In genomic region chr13:21994896-21995295, GRCm38 (mm10) we compare ENCODE assay signal across 8 mouse cellular contexts. TPM values are rescaled to one million over a fixed set of nuclear protein-coding genes. Genes with fewer than 3 reads are reported as not detected.
DNase-seq lines count a peak whose midpoint lies in the region; ATAC-seq lines count a peak whose summit lies in the region.

No protein-coding gene starts in this region.

- H3K36me3 ChIP-seq in heart, embryonic 15.5 days = no peaks in the 10 kb centered on the region
- H3K36me3 ChIP-seq in hindbrain, embryonic 13.5 days = no peaks in the 10 kb centered on the region
- no peaks in the 10 kb centered on the region for H3K36me3 ChIP-seq in midbrain, embryonic 12.5 days

- no peaks in the 10 kb centered on the region for H3K9me3 ChIP-seq in heart, embryonic 15.5 days (replicated peaks)
- H3K9me3 ChIP-seq in hindbrain, embryonic 13.5 days = no peaks in the 10 kb centered on the region
- no peaks in the 10 kb centered on the region for H3K9me3 ChIP-seq in midbrain, embryonic 12.5 days

- H3K4me3 ChIP-seq in heart, embryonic 15.5 days = peak overlapping the region; percentile 50
- peak overlapping the region; percentile 25 for H3K4me3 ChIP-seq in hindbrain, embryonic 13.5 days
- peak overlapping the region; percentile 38 for H3K4me3 ChIP-seq in midbrain, embryonic 12.5 days

- H3K27ac ChIP-seq in heart, embryonic 15.5 days = no peak overlapping the region
- H3K27ac ChIP-seq in hindbrain, embryonic 13.5 days = no peak overlapping the region
- H3K27ac ChIP-seq in midbrain, embryonic 12.5 days (replicated peaks) = no peak overlapping the region

- H3K27me3 ChIP-seq in heart, embryonic 15.5 days = peaks cover 52% of the 10 kb centered on the region
- peaks cover 89% of the 10 kb centered on the region for H3K27me3 ChIP-seq in hindbrain, embryonic 13.5 days
- H3K27me3 ChIP-seq in midbrain, embryonic 12.5 days = peaks cover 68% of the 10 kb centered on the region

- WGBS in heart, embryonic 15.5 days = 5% methylated on average over 8 of the region's 8 CpGs
- 4% methylated on average over 8 of the region's 8 CpGs for whole genome bisulfite sequencing in hindbrain, embryonic 13.5 days
- WGBS in midbrain, embryonic 12.5 days = 5% methylated on average over 8 of the region's 8 CpGs

- no peak for ATAC-seq in heart, embryonic 15.5 days (replicated peaks; ENCODE audit: insufficient number of reproducible peaks, insufficient read depth, low FRiP score, low read depth)
- ATAC-seq in hindbrain, embryonic 13.5 days (ENCODE audit: low FRiP score) = no peak
- ATAC-seq in midbrain, embryonic 12.5 days (ENCODE audit: low FRiP score, low read depth) = no peak
- ATAC-seq in activated CD4-positive, CD25-positive, alpha-beta regulatory T cell, adult 4 months = no peak

- no peak for DNase-seq in heart, adult 11 months
- DNase-seq in NIH3T3 (ENCODE audit: low read depth) = peak; percentile 17
- no peak for DNase-seq in thymus, postnatal 0 days (ENCODE audit: low spot score)
- DNase-seq in layer of hippocampus, adult 11-12 months (ENCODE audit: low spot score) = no peak

- no peak overlapping the region for H3K9ac ChIP-seq in heart, embryonic 15.5 days
- H3K9ac ChIP-seq in hindbrain, embryonic 13.5 days = no peak overlapping the region
- no peak overlapping the region for H3K9ac ChIP-seq in midbrain, embryonic 12.5 days (replicated peaks)

- peak overlapping the region; percentile 62 for H3K4me2 ChIP-seq in heart, embryonic 15.5 days
- H3K4me2 ChIP-seq in hindbrain, embryonic 13.5 days = peak overlapping the region; percentile 47
- peak overlapping the region; percentile 54 for H3K4me2 ChIP-seq in midbrain, embryonic 12.5 days (replicated peaks)

- peaks cover 19% of the 10 kb centered on the region for H3K4me1 ChIP-seq in heart, embryonic 15.5 days (replicated peaks)
- H3K4me1 ChIP-seq in hindbrain, embryonic 13.5 days (replicated peaks) = peaks cover 6% of the 10 kb centered on the region; the same call in 1 of the 2 replicates
- peaks cover 19% of the 10 kb centered on the region; the same call in 1 of the 2 replicates for H3K4me1 ChIP-seq in midbrain, embryonic 12.5 days

RNA-seq across cellular contexts. Expression of gene Pom121l2, which starts 13.9 kb away (rescaled TPM):
- polyA plus RNA-seq in heart, embryonic 15.5 days (2015; fragmentation: Nextera tagmentation; extraction: Ambion mirVana) = not detected in 2 replicates
- polyA plus RNA-seq in hindbrain, embryonic 13.5 days (2015; fragmentation: Nextera tagmentation; extraction: Ambion mirVana) = not detected in 2 replicates
- not detected in 2 replicates for polyA plus RNA-seq in midbrain, embryonic 12.5 days (2016; fragmentation: Nextera tagmentation; extraction: Ambion mirVana)
- polyA plus RNA-seq in activated CD4-positive, CD25-positive, alpha-beta regulatory T cell, adult 4 months (2017; shearing (Covaris generic)) = not detected
- polyA plus RNA-seq in thymus, postnatal 0 days (2015; fragmentation: Nextera tagmentation; extraction: Ambion mirVana) = 0.14 and 0.18 TPM in 2 replicates

RNA-seq across cellular contexts. Expression of gene Prss16, which starts 14.6 kb away (rescaled TPM):
- polyA plus RNA-seq in heart, embryonic 15.5 days (2015; fragmentation: Nextera tagmentation; extraction: Ambion mirVana) = 9.5 and 113 TPM in 2 replicates
- polyA plus RNA-seq in hindbrain, embryonic 13.5 days (2015; fragmentation: Nextera tagmentation; extraction: Ambion mirVana) = 0.12 and 0.14 TPM in 2 replicates
- 0.30 TPM in 1 of 2 replicates, not detected in the other for polyA plus RNA-seq in midbrain, embryonic 12.5 days (2016; fragmentation: Nextera tagmentation; extraction: Ambion mirVana)
- under 1 TPM; 0.19 to 0.48 TPM for polyA plus RNA-seq in activated CD4-positive, CD25-positive, alpha-beta regulatory T cell, adult 4 months (2017; shearing (Covaris generic))
- 645 and 679 TPM in 2 replicates for polyA plus RNA-seq in thymus, postnatal 0 days (2015; fragmentation: Nextera tagmentation; extraction: Ambion mirVana)

RNA-seq across cellular contexts. Expression of gene Hist1h2ah, which starts 40.5 kb away (rescaled TPM):
- 3.5 TPM in 1 of 2 replicates, not detected in the other for polyA plus RNA-seq in heart, embryonic 15.5 days (2015; fragmentation: Nextera tagmentation; extraction: Ambion mirVana)
- polyA plus RNA-seq in hindbrain, embryonic 13.5 days (2015; fragmentation: Nextera tagmentation; extraction: Ambion mirVana) = 1.9 TPM in 1 of 2 replicates, not detected in the other
- 10.1 and 11.3 TPM in 2 replicates for polyA plus RNA-seq in midbrain, embryonic 12.5 days (2016; fragmentation: Nextera tagmentation; extraction: Ambion mirVana)
- 100 to 1,000 TPM in 1 of 2 experiments, not detected in 1; 174 TPM for polyA plus RNA-seq in activated CD4-positive, CD25-positive, alpha-beta regulatory T cell, adult 4 months (2017; shearing (Covaris generic))
- polyA plus RNA-seq in thymus, postnatal 0 days (2015; fragmentation: Nextera tagmentation; extraction: Ambion mirVana) = 49.6 and 71.7 TPM in 2 replicates

RNA-seq across cellular contexts. Expression of gene Hist1h2bk, which starts 40.8 kb away (rescaled TPM):
- polyA plus RNA-seq in heart, embryonic 15.5 days (2015; fragmentation: Nextera tagmentation; extraction: Ambion mirVana) = 1.6 and 1.7 TPM in 2 replicates
- polyA plus RNA-seq in hindbrain, embryonic 13.5 days (2015; fragmentation: Nextera tagmentation; extraction: Ambion mirVana) = 0.84 and 3.1 TPM in 2 replicates
- 7.2 and 8.1 TPM in 2 replicates for polyA plus RNA-seq in midbrain, embryonic 12.5 days (2016; fragmentation: Nextera tagmentation; extraction: Ambion mirVana)
- polyA plus RNA-seq in activated CD4-positive, CD25-positive, alpha-beta regulatory T cell, adult 4 months (2017; shearing (Covaris generic)) = 1 to 10 TPM; 2.6 to 4.2 TPM
- polyA plus RNA-seq in thymus, postnatal 0 days (2015; fragmentation: Nextera tagmentation; extraction: Ambion mirVana) = 25.8 and 33.9 TPM in 2 replicates

RNA-seq across cellular contexts. Expression of gene Hist1h4i, which starts 46.3 kb away (rescaled TPM):
- polyA plus RNA-seq in heart, embryonic 15.5 days (2015; fragmentation: Nextera tagmentation; extraction: Ambion mirVana) = 8.6 and 12.1 TPM in 2 replicates
- polyA plus RNA-seq in hindbrain, embryonic 13.5 days (2015; fragmentation: Nextera tagmentation; extraction: Ambion mirVana) = 12.2 and 12.9 TPM in 2 replicates
- polyA plus RNA-seq in midbrain, embryonic 12.5 days (2016; fragmentation: Nextera tagmentation; extraction: Ambion mirVana) = 34.4 and 38.6 TPM in 2 replicates
- polyA plus RNA-seq in activated CD4-positive, CD25-positive, alpha-beta regulatory T cell, adult 4 months (2017; shearing (Covaris generic)) = 10 to 100 TPM in 1 of 2 experiments, 1 to 10 TPM in 1; 5.9 to 14.6 TPM
- polyA plus RNA-seq in thymus, postnatal 0 days (2015; fragmentation: Nextera tagmentation; extraction: Ambion mirVana) = 37.1 and 39.2 TPM in 2 replicates
